ENCODE assay signal across 24 mouse cellular contexts in the genomic region with DNA sequence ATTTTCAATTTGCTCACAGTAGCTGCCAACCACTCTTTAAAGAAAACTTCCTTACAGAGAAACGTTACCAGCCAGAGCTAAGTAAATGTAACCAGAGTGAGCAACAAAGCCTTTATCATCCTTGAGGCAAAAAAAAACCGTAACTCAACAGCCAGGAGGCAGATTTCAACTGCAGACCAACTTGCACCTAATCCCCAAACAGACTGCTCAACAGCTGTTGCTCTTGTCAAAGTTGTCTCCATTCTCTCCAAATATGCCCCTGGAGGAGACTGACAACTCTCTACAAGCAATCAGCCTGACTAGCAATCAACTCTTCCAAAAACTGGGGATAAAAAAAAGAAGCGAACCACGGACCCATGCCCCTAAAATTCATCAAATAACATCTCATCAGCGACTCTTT. TPM values are rescaled to one million over a fixed set of nuclear protein-coding genes. Genes with fewer than 3 reads are reported as not detected.
DNase-seq lines count a peak whose midpoint lies in the region; ATAC-seq and TF ChIP-seq lines count a peak whose summit lies in the region.
"Had no signal": no experiment of that assay in that cellular context is flagged by ENCODE, and none has a peak within 500 bp of the region (broad histone marks: within the 10 kb centered on the region; RNA-seq: fewer than 3 reads in every experiment).

No protein-coding gene starts in this region.

- H3K36me3 ChIP-seq in embryonic facial prominence, embryonic 14.5 days (ENCODE audit: control insufficient read depth, insufficient read depth, low read length), result no peaks in the 10 kb centered on the region
- H3K36me3 ChIP-seq in embryonic facial prominence, embryonic 10.5 days (replicated peaks), result peaks cover 11% of the 10 kb centered on the region
- no peaks in the 10 kb centered on the region for H3K36me3 ChIP-seq in forebrain, postnatal 0 days (ENCODE audit: insufficient read depth)
- H3K36me3 ChIP-seq in forebrain, embryonic 16.5 days (ENCODE audit: control insufficient read depth, insufficient read depth), result no peaks in the 10 kb centered on the region
- no peaks in the 10 kb centered on the region for H3K36me3 ChIP-seq in lung, postnatal 0 days (ENCODE audit: insufficient read depth, low read length)
- no peaks in the 10 kb centered on the region for H3K36me3 ChIP-seq in neural tube, embryonic 15.5 days
- H3K36me3 ChIP-seq: embryonic facial prominence, embryonic 12.5 days; G1E; heart, embryonic 10.5 days; heart, embryonic 15.5 days had no signal

- no peak overlapping the region for H3K4me3 ChIP-seq in embryonic facial prominence, embryonic 14.5 days (ENCODE audit: low read depth, low read length)
- H3K4me3 ChIP-seq in embryonic facial prominence, embryonic 10.5 days, result no peak overlapping the region
- no peak overlapping the region for H3K4me3 ChIP-seq in forebrain, postnatal 0 days (ENCODE audit: low read depth, low read length)
- no peak overlapping the region for H3K4me3 ChIP-seq in forebrain, embryonic 16.5 days (replicated peaks; ENCODE audit: low read length)
- no peak overlapping the region for H3K4me3 ChIP-seq in lung, postnatal 0 days (ENCODE audit: low read depth, low read length)
- no peak overlapping the region for H3K4me3 ChIP-seq in neural tube, embryonic 15.5 days (replicated peaks)
- H3K4me3 ChIP-seq: embryonic facial prominence, embryonic 12.5 days; heart, embryonic 10.5 days; heart, embryonic 15.5 days had no signal

- peak; percentile 57 for DNase-seq in embryonic facial prominence, embryonic 14.5 days (ENCODE audit: low spot score)
- no peak for DNase-seq in embryonic facial prominence, embryonic 10.5 days (ENCODE audit: low spot score)
- peak; percentile 50 for DNase-seq in forebrain, postnatal 0 days
- peak; percentile 40 for DNase-seq in lung, postnatal 0 days (ENCODE audit: low spot score)
- no peak for DNase-seq in lung, postnatal 36 days
- no peak for DNase-seq in embryo, embryonic 10.5 days (ENCODE audit: low spot score)
- DNase-seq: adrenal gland, postnatal 10 days; B cell, adult 2 months; cerebellum, adult 18-20 months; cerebellum, adult 9-11 months; cerebellum, postnatal 36 days; embryo, embryonic 11 days; gastrocnemius, postnatal 10 days; heart, adult 18-20 months; heart, postnatal 14 days had no signal

- TF ChIP-seq CTCF in forebrain, postnatal 0 days (IDR thresholded peaks at IDR 0.05; ENCODE audit: low read depth), result no peak
- TF ChIP-seq CTCF in lung, postnatal 0 days (IDR thresholded peaks at IDR 0.05), result no peak

- no peak for ATAC-seq in embryonic facial prominence, embryonic 14.5 days (ENCODE audit: low read depth)
- ATAC-seq in forebrain, postnatal 0 days, result peak; percentile 43; the same call in 1 of the 2 replicates
- no peak for ATAC-seq in forebrain, embryonic 16.5 days
- no peak for ATAC-seq in lung, postnatal 0 days
- ATAC-seq in neural tube, embryonic 15.5 days (ENCODE audit: low FRiP score), result no peak
- ATAC-seq: CD4-positive, CD25-positive, alpha-beta regulatory T cell, adult 4 months; intestine, postnatal 0 days had no signal

- 0 out of 2 replicates have a peak overlapping the region, but pooled peaks have one; percentile 6 for H3K27ac ChIP-seq in embryonic facial prominence, embryonic 14.5 days (replicated peaks; ENCODE audit: low read depth, low read length)
- no peak overlapping the region for H3K27ac ChIP-seq in embryonic facial prominence, embryonic 10.5 days (replicated peaks)
- H3K27ac ChIP-seq in forebrain, postnatal 0 days (ENCODE audit: low read depth, low read length), result no peak overlapping the region
- H3K27ac ChIP-seq in forebrain, embryonic 16.5 days (ENCODE audit: low read length), result no peak overlapping the region; the same call in 1 of the 2 replicates
- H3K27ac ChIP-seq in lung, postnatal 0 days (ENCODE audit: low read length), result no peak overlapping the region
- 0 out of 2 replicates have a peak overlapping the region, but pooled peaks have one; percentile 5 for H3K27ac ChIP-seq in neural tube, embryonic 15.5 days (replicated peaks)
- H3K27ac ChIP-seq: heart, embryonic 10.5 days; heart, embryonic 15.5 days; hindbrain, embryonic 14.5 days had no signal

- H3K27me3 ChIP-seq in embryonic facial prominence, embryonic 14.5 days (replicated peaks; ENCODE audit: control insufficient read depth, insufficient read depth, low read length), result no peaks in the 10 kb centered on the region
- H3K27me3 ChIP-seq in embryonic facial prominence, embryonic 10.5 days (replicated peaks; ENCODE audit: low read depth, poor library complexity, severe bottlenecking), result no peaks in the 10 kb centered on the region
- H3K27me3 ChIP-seq in forebrain, postnatal 0 days (ENCODE audit: insufficient read depth, low read length), result no peaks in the 10 kb centered on the region
- no peaks in the 10 kb centered on the region for H3K27me3 ChIP-seq in forebrain, embryonic 16.5 days (replicated peaks; ENCODE audit: control insufficient read depth, insufficient read depth, low read length)
- no peaks in the 10 kb centered on the region for H3K27me3 ChIP-seq in lung, postnatal 0 days (replicated peaks; ENCODE audit: insufficient read depth, low read length)
- no peaks in the 10 kb centered on the region for H3K27me3 ChIP-seq in neural tube, embryonic 15.5 days (replicated peaks)
- H3K27me3 ChIP-seq: embryonic facial prominence, embryonic 12.5 days; heart, embryonic 15.5 days had no signal

- H3K9me3 ChIP-seq in embryonic facial prominence, embryonic 14.5 days (ENCODE audit: control insufficient read depth, low read length), result no peaks in the 10 kb centered on the region
- no peaks in the 10 kb centered on the region for H3K9me3 ChIP-seq in embryonic facial prominence, embryonic 10.5 days
- no peaks in the 10 kb centered on the region for H3K9me3 ChIP-seq in forebrain, postnatal 0 days (ENCODE audit: low read length)
- no peaks in the 10 kb centered on the region for H3K9me3 ChIP-seq in forebrain, embryonic 16.5 days (ENCODE audit: control insufficient read depth, low read length)
- no peaks in the 10 kb centered on the region for H3K9me3 ChIP-seq in lung, postnatal 0 days (ENCODE audit: low read length)
- H3K9me3 ChIP-seq in neural tube, embryonic 15.5 days (replicated peaks), result no peaks in the 10 kb centered on the region
- H3K9me3 ChIP-seq: embryonic facial prominence, embryonic 12.5 days; G1E; heart, embryonic 10.5 days; heart, embryonic 15.5 days had no signal

- peaks cover 38% of the 10 kb centered on the region for H3K4me1 ChIP-seq in embryonic facial prominence, embryonic 14.5 days (ENCODE audit: control insufficient read depth, insufficient read depth, low read length)
- peaks cover 55% of the 10 kb centered on the region for H3K4me1 ChIP-seq in embryonic facial prominence, embryonic 10.5 days
- H3K4me1 ChIP-seq in forebrain, postnatal 0 days (ENCODE audit: insufficient read depth), result peaks cover 7% of the 10 kb centered on the region
- peaks cover 36% of the 10 kb centered on the region for H3K4me1 ChIP-seq in forebrain, embryonic 16.5 days (replicated peaks; ENCODE audit: control insufficient read depth, insufficient read depth, low read length)
- H3K4me1 ChIP-seq in lung, postnatal 0 days (ENCODE audit: insufficient read depth, low read depth, low read length), result no peaks in the 10 kb centered on the region; the same call in 1 of the 2 replicates
- peaks cover 47% of the 10 kb centered on the region for H3K4me1 ChIP-seq in neural tube, embryonic 15.5 days

- H3K9ac ChIP-seq in embryonic facial prominence, embryonic 14.5 days (ENCODE audit: low read depth, low read length), result no peak overlapping the region
- H3K9ac ChIP-seq in forebrain, postnatal 0 days, result no peak overlapping the region
- no peak overlapping the region for H3K9ac ChIP-seq in forebrain, embryonic 16.5 days (replicated peaks; ENCODE audit: low read depth, low read length)
- H3K9ac ChIP-seq in lung, postnatal 0 days (replicated peaks; ENCODE audit: low read depth), result no peak overlapping the region
- H3K9ac ChIP-seq in neural tube, embryonic 15.5 days (replicated peaks), result no peak overlapping the region
- H3K9ac ChIP-seq: embryonic facial prominence, embryonic 12.5 days; heart, embryonic 15.5 days; hindbrain, embryonic 14.5 days had no signal

- H3K4me2 ChIP-seq in embryonic facial prominence, embryonic 14.5 days (ENCODE audit: low read depth, low read length), result no peak overlapping the region
- H3K4me2 ChIP-seq in forebrain, postnatal 0 days (ENCODE audit: low read depth), result no peak overlapping the region
- no peak overlapping the region for H3K4me2 ChIP-seq in forebrain, embryonic 16.5 days (ENCODE audit: low read length)
- no peak overlapping the region for H3K4me2 ChIP-seq in lung, postnatal 0 days (replicated peaks; ENCODE audit: low read depth, low read length)
- H3K4me2 ChIP-seq in neural tube, embryonic 15.5 days, result no peak overlapping the region
- H3K4me2 ChIP-seq: embryonic facial prominence, embryonic 12.5 days; heart, embryonic 15.5 days; hindbrain, embryonic 14.5 days had no signal

- no peak for TF ChIP-seq EP300 in lung, postnatal 0 days (IDR thresholded peaks at IDR 0.05)

- 50% methylated on average over 5 of the region's 5 CpGs for WGBS in embryonic facial prominence, embryonic 14.5 days
- WGBS in embryonic facial prominence, embryonic 10.5 days, result 70% methylated on average over 5 of the region's 5 CpGs
- WGBS in forebrain, postnatal 0 days, result 45% methylated on average over 5 of the region's 5 CpGs
- WGBS in forebrain, embryonic 16.5 days, result 45% methylated on average over 5 of the region's 5 CpGs
- 57% methylated on average over 5 of the region's 5 CpGs for WGBS in lung, postnatal 0 days
- 67% methylated on average over 5 of the region's 5 CpGs for WGBS in neural tube, embryonic 15.5 days

RNA-seq across cellular contexts. Expression of a gene that starts 26.2 kb away (rescaled TPM):
- 23.7 and 27.6 TPM in 2 replicates for polyA plus RNA-seq in embryonic facial prominence, embryonic 14.5 days (2014; fragmentation: Nextera tagmentation; extraction: Ambion mirVana)
- 30.4 and 30.6 TPM in 2 replicates for polyA plus RNA-seq in embryonic facial prominence, embryonic 10.5 days (2016; fragmentation: Nextera tagmentation; extraction: Ambion mirVana)
- 75.0 and 88.0 TPM in 2 replicates for total RNA-seq in forebrain, postnatal 0 days (2014; rRNA removed)
- 8.1 and 16.0 TPM in 2 replicates for polyA plus RNA-seq in forebrain, postnatal 0 days (2015; fragmentation: Nextera tagmentation; extraction: Ambion mirVana)
- polyA plus RNA-seq in forebrain, embryonic 16.5 days (2015; fragmentation: Nextera tagmentation; extraction: Ambion mirVana), result 28.0 and 35.6 TPM in 2 replicates
- 8.9 and 10.6 TPM in 2 replicates for polyA plus RNA-seq in lung, postnatal 0 days (2015; fragmentation: Nextera tagmentation; extraction: Ambion mirVana)
- polyA plus RNA-seq in neural tube, embryonic 15.5 days (2015; fragmentation: Nextera tagmentation; extraction: Ambion mirVana), result 27.7 and 34.1 TPM in 2 replicates
- polyA plus RNA-seq: G1E had no signal

Comparison
In these comparisons a context has a peak if more than half of its experiments do, and no peak if none do; other contexts are left out.
1. DNase-seq: peak in embryonic facial prominence, embryonic 14.5 days (single experiment), forebrain, postnatal 0 days (single experiment) and lung, postnatal 0 days (single experiment); none in embryonic facial prominence, embryonic 10.5 days (single experiment), lung, postnatal 36 days (single experiment) and embryo, embryonic 10.5 days (single experiment).
2. H3K27ac ChIP-seq: peak in embryonic facial prominence, embryonic 14.5 days (single experiment) and neural tube, embryonic 15.5 days (single experiment); none in embryonic facial prominence, embryonic 10.5 days (single experiment), forebrain, postnatal 0 days (single experiment), forebrain, embryonic 16.5 days (single experiment) and lung, postnatal 0 days (single experiment).